Mouse (Mus musculus) cerebellum, postnatal 4 days (tissue): ENCODE measurements at regions not wholly inside any gene's neighbourhood (a gene's known extent, or its start where the extent isn't known, plus 50 kb on each side); places are given as distances from the start of the nearest gene placed in this dataset.

Experiments
- DNase-seq, 2 experiments: peaks; one replicate each; pipeline ENCODE4 v3.0.0; 2022; ENCODE audit warnings: low spot score in 2 of 2, mixed read lengths in 1 of 2

DNA sequence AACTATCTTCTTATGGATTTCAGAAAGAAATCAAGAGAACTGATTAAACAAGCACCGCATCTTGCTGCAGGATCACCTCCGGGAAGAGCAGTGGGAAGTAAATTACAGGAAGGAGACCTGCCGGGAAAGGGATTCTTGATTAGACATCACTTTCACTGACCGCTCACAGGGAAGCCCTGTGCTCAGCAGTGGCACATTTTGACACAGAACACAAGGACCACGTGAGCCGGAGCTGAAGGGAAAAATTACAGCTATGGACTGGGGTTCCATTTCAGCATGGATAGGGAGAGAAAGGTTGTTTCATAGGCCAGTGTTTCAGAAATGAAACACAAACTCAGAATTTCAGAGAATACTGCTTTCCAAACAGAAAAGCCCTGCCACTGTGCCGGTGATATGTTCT is 105.0 kb upstream of the Isl1 start:
- DNase-seq = no peak

DNA sequence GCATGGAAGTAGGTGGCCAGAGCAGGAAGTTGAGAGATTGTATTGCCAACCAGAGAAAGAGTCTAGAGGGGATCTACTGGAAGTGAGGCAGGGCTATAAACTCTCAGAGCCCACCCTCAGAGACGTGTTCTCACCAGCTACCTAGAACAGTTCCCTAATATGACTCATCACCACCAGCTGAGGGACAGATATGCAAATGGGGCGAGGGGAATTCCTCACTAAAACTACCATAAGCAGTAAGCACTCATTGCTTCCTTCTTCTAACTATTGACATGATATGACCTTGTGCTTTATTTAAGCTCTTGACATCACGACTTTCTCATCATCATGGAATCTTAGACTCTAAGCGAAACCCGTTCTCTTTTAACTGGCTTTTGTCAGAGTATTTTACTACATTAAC is 101.2 kb upstream of the Isl1 start:
- DNase-seq = no peak
